Mouse (Mus musculus) E14TG2a.4 (cell line): ENCODE results near the gene Mov10l1.

Experiments
- CTCF ChIP-seq: conservative IDR thresholded peaks from 2 replicates; pipeline ENCODE4 v1.5.1; 2014; ENCODE audit warnings: low read length
- NANOG ChIP-seq: IDR thresholded peaks from 2 replicates; pipeline ENCODE4 v1.6.1; 2014; ENCODE audit warnings: borderline replicate concordance, low read length, mixed read lengths
- POU5F1 ChIP-seq: IDR thresholded peaks from 2 replicates; pipeline ENCODE4 v1.6.1; 2014; ENCODE audit warnings: low read length, borderline replicate concordance

DNA sequence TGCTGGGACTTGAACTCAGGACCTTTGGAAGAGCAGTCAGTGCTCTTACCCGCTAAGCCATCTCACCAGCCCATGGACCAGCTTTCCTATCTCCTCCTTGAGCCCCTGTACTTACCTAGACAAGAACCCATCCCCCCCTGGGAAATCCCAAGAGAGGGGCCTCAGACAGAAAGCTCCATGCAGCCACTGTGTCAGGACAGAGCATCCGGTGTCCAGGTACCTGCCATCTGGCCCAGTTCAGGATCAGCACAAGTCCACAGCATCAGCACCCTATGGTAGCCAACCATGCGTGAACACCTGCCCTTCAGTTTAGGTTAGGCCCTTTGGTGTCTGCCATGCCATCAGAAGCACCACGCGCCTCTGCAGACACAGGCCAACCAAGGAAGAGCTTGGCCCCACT, 82.2 kb downstream of the Mov10l1 start:
- no peak for TF ChIP-seq CTCF
- TF ChIP-seq POU5F1, result no peak
- no peak for TF ChIP-seq NANOG
